Mouse (Mus musculus): ENCODE measurements around the gene Tmbim1. TPM values are rescaled to one million over a fixed set of nuclear protein-coding genes. Genes with fewer than 3 reads are reported as not detected.

Tmbim1 gene
- polyA plus RNA-seq, 1 experiment from 2014 or later: 18.1 TPM

GRCm38 (mm10) chr1:74250096-74250495 lies 55.3 kb downstream of the Tmbim1 start:
- H3K4me1 ChIP-seq (ENCODE audit: control insufficient read depth, insufficient read depth, low read length): peaks cover 3% of the 10 kb centered on the region; the same call in 1 of the 2 replicates
- no peaks in the 10 kb centered on the region for H3K27me3 ChIP-seq (ENCODE audit: control insufficient read depth, insufficient read depth, low read length)
- H3K4me3 ChIP-seq (ENCODE audit: low read length): no peak overlapping the region
- ATAC-seq (ENCODE audit: low FRiP score, low TSS enrichment): no peak
- H3K9ac ChIP-seq (ENCODE audit: low read depth, low read length): no peak overlapping the region
- 89% methylated on average over 4 of the region's 4 CpGs for WGBS
- no peaks in the 10 kb centered on the region for H3K9me3 ChIP-seq (ENCODE audit: control insufficient read depth, low read length)
- H3K4me2 ChIP-seq (replicated peaks; ENCODE audit: low read depth, low read length): no peak overlapping the region
- peak overlapping the region; percentile 74; the same call in 1 of the 2 replicates for H3K27ac ChIP-seq (ENCODE audit: low read depth, low read length)
- peaks cover 61% of the 10 kb centered on the region for H3K36me3 ChIP-seq (ENCODE audit: control insufficient read depth, insufficient read depth, low read length)

GRCm38 (mm10) chr1:74249331-74249980 lies 56.0 kb downstream of the Tmbim1 start:
- H3K36me3 ChIP-seq (ENCODE audit: control insufficient read depth, insufficient read depth, low read length): peaks cover 56% of the 10 kb centered on the region

GRCm38 (mm10) chr1:74248799-74249198 lies 56.6 kb downstream of the Tmbim1 start:
- WGBS: 53% methylated on average over 1 of the region's 1 CpGs
- Histone ChIP-seq H3K4me3 (ENCODE audit: low read length) (no peak overlapping the region), H3K9ac (ENCODE audit: low read depth, low read length) (no peak overlapping the region), H3K27me3 (ENCODE audit: control insufficient read depth, insufficient read depth, low read length) (no peaks in the 10 kb centered on the region), H3K27ac (ENCODE audit: low read depth, low read length) (peak overlapping the region; percentile 74), H3K4me1 (ENCODE audit: control insufficient read depth, insufficient read depth, low read length) (peaks cover 3% of the 10 kb centered on the region; the same call in 1 of the 2 replicates), H3K9me3 (ENCODE audit: control insufficient read depth, low read length) (no peaks in the 10 kb centered on the region), H3K36me3 (ENCODE audit: control insufficient read depth, insufficient read depth, low read length) (peaks cover 49% of the 10 kb centered on the region), H3K4me2 (replicated peaks; ENCODE audit: low read depth, low read length) (no peak overlapping the region)
- ATAC-seq (ENCODE audit: low FRiP score, low TSS enrichment): peak; percentile 32; the same call in 1 of the 2 replicates

More at GRCm38 (mm10) chr1:74249331-74249980, 56.0 kb downstream of the Tmbim1 start:
- H3K27me3 ChIP-seq (ENCODE audit: control insufficient read depth, insufficient read depth, low read length): no peaks in the 10 kb centered on the region
- H3K4me1 ChIP-seq (ENCODE audit: control insufficient read depth, insufficient read depth, low read length): peaks cover 3% of the 10 kb centered on the region; the same call in 1 of the 2 replicates
- peak; percentile 69; the same call in 1 of the 2 replicates for ATAC-seq (ENCODE audit: low FRiP score, low TSS enrichment)
- no peak overlapping the region for H3K4me3 ChIP-seq (ENCODE audit: low read length)
- H3K4me2 ChIP-seq (replicated peaks; ENCODE audit: low read depth, low read length): no peak overlapping the region
- H3K9ac ChIP-seq (ENCODE audit: low read depth, low read length): no peak overlapping the region
- no peaks in the 10 kb centered on the region for H3K9me3 ChIP-seq (ENCODE audit: control insufficient read depth, low read length)
- peak overlapping the region; percentile 74 for H3K27ac ChIP-seq (ENCODE audit: low read depth, low read length)
- 49% methylated on average over 5 of the region's 5 CpGs for WGBS

- 69% methylated on average over 2 of the region's 2 CpGs for whole genome bisulfite sequencing
- H3K4me3 ChIP-seq (ENCODE audit: low read length): no peak overlapping the region
- peaks cover 6% of the 10 kb centered on the region for H3K4me1 ChIP-seq (ENCODE audit: control insufficient read depth, insufficient read depth, low read length)
- ATAC-seq (ENCODE audit: low FRiP score, low TSS enrichment): no peak
- H3K4me2 ChIP-seq (replicated peaks; ENCODE audit: low read depth, low read length): no peak overlapping the region
- H3K27ac ChIP-seq (ENCODE audit: low read depth, low read length): no peak overlapping the region
- H3K9ac ChIP-seq (ENCODE audit: low read depth, low read length): no peak overlapping the region
- H3K9me3 ChIP-seq (ENCODE audit: control insufficient read depth, low read length): no peaks in the 10 kb centered on the region
- peaks cover 19% of the 10 kb centered on the region; the same call in 1 of the 2 replicates for H3K36me3 ChIP-seq (ENCODE audit: control insufficient read depth, insufficient read depth, low read length)
- H3K27me3 ChIP-seq (ENCODE audit: control insufficient read depth, insufficient read depth, low read length): no peaks in the 10 kb centered on the region
These were observed 59.9 kb downstream of the Tmbim1 start for GRCm38 (mm10) chr1:74245525-74245924.

- H3K27ac ChIP-seq (ENCODE audit: low read depth, low read length): no peak overlapping the region
- H3K27me3 ChIP-seq (ENCODE audit: control insufficient read depth, insufficient read depth, low read length): no peaks in the 10 kb centered on the region
- WGBS: 56% methylated on average over 4 of the region's 4 CpGs
- no peak for ATAC-seq (ENCODE audit: low FRiP score, low TSS enrichment)
- H3K4me1 ChIP-seq (ENCODE audit: control insufficient read depth, insufficient read depth, low read length): peaks cover 34% of the 10 kb centered on the region
- H3K9me3 ChIP-seq (ENCODE audit: control insufficient read depth, low read length): no peaks in the 10 kb centered on the region
- no peaks in the 10 kb centered on the region for H3K36me3 ChIP-seq (ENCODE audit: control insufficient read depth, insufficient read depth, low read length)
- H3K4me3 ChIP-seq (ENCODE audit: low read length): no peak overlapping the region
- H3K9ac ChIP-seq (ENCODE audit: low read depth, low read length): no peak overlapping the region; the same call in 1 of the 2 replicates
- H3K4me2 ChIP-seq (replicated peaks; ENCODE audit: low read depth, low read length): no peak overlapping the region; the same call in 1 of the 2 replicates
These were observed 64.6 kb downstream of the Tmbim1 start for GRCm38 (mm10) chr1:74240832-74241231.

- Histone ChIP-seq H3K4me1 (ENCODE audit: control insufficient read depth, insufficient read depth, low read length) (peaks cover 34% of the 10 kb centered on the region), H3K4me3 (ENCODE audit: low read length) (no peak overlapping the region), H3K27me3 (ENCODE audit: control insufficient read depth, insufficient read depth, low read length) (no peaks in the 10 kb centered on the region), H3K9ac (ENCODE audit: low read depth, low read length) (no peak overlapping the region; the same call in 1 of the 2 replicates), H3K27ac (ENCODE audit: low read depth, low read length) (peak overlapping the region; percentile 30; the same call in 1 of the 2 replicates), H3K4me2 (replicated peaks; ENCODE audit: low read depth, low read length) (no peak overlapping the region; the same call in 1 of the 2 replicates), H3K9me3 (ENCODE audit: control insufficient read depth, low read length) (no peaks in the 10 kb centered on the region), H3K36me3 (ENCODE audit: control insufficient read depth, insufficient read depth, low read length) (no peaks in the 10 kb centered on the region)
- WGBS: 26% methylated on average over 6 of the region's 6 CpGs
- no peak for ATAC-seq (ENCODE audit: low FRiP score, low TSS enrichment)
These were observed 65.1 kb downstream of the Tmbim1 start for GRCm38 (mm10) chr1:74240311-74240710.

GRCm38 (mm10) chr1:74239618-74240017 lies 65.8 kb downstream of the Tmbim1 start:
- no peaks in the 10 kb centered on the region for H3K36me3 ChIP-seq (ENCODE audit: control insufficient read depth, insufficient read depth, low read length)
- ATAC-seq (ENCODE audit: low FRiP score, low TSS enrichment): no peak
- peak overlapping the region; percentile 13; the same call in 1 of the 2 replicates for H3K4me3 ChIP-seq (ENCODE audit: low read length)
- 57% methylated on average over 11 of the region's 11 CpGs for WGBS
- H3K9me3 ChIP-seq (ENCODE audit: control insufficient read depth, low read length): no peaks in the 10 kb centered on the region
- no peaks in the 10 kb centered on the region for H3K27me3 ChIP-seq (ENCODE audit: control insufficient read depth, insufficient read depth, low read length)
- H3K4me1 ChIP-seq (ENCODE audit: control insufficient read depth, insufficient read depth, low read length): peaks cover 34% of the 10 kb centered on the region
- H3K27ac ChIP-seq (ENCODE audit: low read depth, low read length): no peak overlapping the region; the same call in 1 of the 2 replicates
- peak overlapping the region; percentile 75 for H3K4me2 ChIP-seq (replicated peaks; ENCODE audit: low read depth, low read length)
- H3K9ac ChIP-seq (ENCODE audit: low read depth, low read length): no peak overlapping the region

- WGBS: 66% methylated on average over 7 of the region's 7 CpGs
- peaks cover 34% of the 10 kb centered on the region for H3K4me1 ChIP-seq (ENCODE audit: control insufficient read depth, insufficient read depth, low read length)
- H3K4me3 ChIP-seq (ENCODE audit: low read length): peak overlapping the region; percentile 13; the same call in 1 of the 2 replicates
- H3K27ac ChIP-seq (ENCODE audit: low read depth, low read length): no peak overlapping the region; the same call in 1 of the 2 replicates
- H3K9me3 ChIP-seq (ENCODE audit: control insufficient read depth, low read length): no peaks in the 10 kb centered on the region
- no peaks in the 10 kb centered on the region for H3K27me3 ChIP-seq (ENCODE audit: control insufficient read depth, insufficient read depth, low read length)
- H3K4me2 ChIP-seq (replicated peaks; ENCODE audit: low read depth, low read length): peak overlapping the region; percentile 75
- no peak for ATAC-seq (ENCODE audit: low FRiP score, low TSS enrichment)
- H3K36me3 ChIP-seq (ENCODE audit: control insufficient read depth, insufficient read depth, low read length): no peaks in the 10 kb centered on the region
- H3K9ac ChIP-seq (ENCODE audit: low read depth, low read length): peak overlapping the region; percentile 28; the same call in 1 of the 2 replicates
These were observed 66.3 kb downstream of the Tmbim1 start for GRCm38 (mm10) chr1:74239162-74239561.

Data from kidney, embryonic 14.5 days (tissue).